Mouse (Mus musculus): Measurements from ENCODE around the gene Slc2a5. TPM values are rescaled to one million over a fixed set of nuclear protein-coding genes. Genes with fewer than 3 reads are reported as not detected.

The Slc2a5 gene
- polyA plus RNA-seq, 1 experiment from 2014 or later, result 3.4 TPM

- no peak overlapping the region for H3K9ac ChIP-seq (replicated peaks; ENCODE audit: low read depth, low read length)
- ATAC-seq (ENCODE audit: low read depth), result no peak
- no peak overlapping the region for H3K27ac ChIP-seq (ENCODE audit: low read depth, low read length)
- no peak overlapping the region for H3K4me2 ChIP-seq (ENCODE audit: low read depth, low read length)
- WGBS, result 6% methylated on average over 9 of the region's 15 CpGs
- no peaks in the 10 kb centered on the region for H3K27me3 ChIP-seq (ENCODE audit: control insufficient read depth, insufficient read depth, low read length)
- H3K4me1 ChIP-seq (ENCODE audit: control insufficient read depth, insufficient read depth, low read length), result no peaks in the 10 kb centered on the region
- no peaks in the 10 kb centered on the region for H3K36me3 ChIP-seq (ENCODE audit: control insufficient read depth, insufficient read depth, low read length)
- H3K9me3 ChIP-seq (ENCODE audit: control insufficient read depth, low read length), result no peaks in the 10 kb centered on the region
- H3K4me3 ChIP-seq (ENCODE audit: low read depth, low read length), result no peak overlapping the region
These were observed 6.2 kb upstream of the Slc2a5 start for GRCm38 (mm10) chr4:150112867-150113266.

- Histone ChIP-seq H3K27ac (ENCODE audit: low read depth, low read length) (no peak overlapping the region), H3K4me3 (ENCODE audit: low read depth, low read length) (no peak overlapping the region), H3K36me3 (ENCODE audit: control insufficient read depth, insufficient read depth, low read length) (no peaks in the 10 kb centered on the region), H3K4me1 (ENCODE audit: control insufficient read depth, insufficient read depth, low read length) (no peaks in the 10 kb centered on the region), H3K4me2 (ENCODE audit: low read depth, low read length) (no peak overlapping the region), H3K9me3 (ENCODE audit: control insufficient read depth, low read length) (no peaks in the 10 kb centered on the region), H3K27me3 (ENCODE audit: control insufficient read depth, insufficient read depth, low read length) (no peaks in the 10 kb centered on the region), H3K9ac (replicated peaks; ENCODE audit: low read depth, low read length) (no peak overlapping the region)
- no peak for ATAC-seq (ENCODE audit: low read depth)
- WGBS, result 88% methylated on average over 26 of the region's 26 CpGs
These were observed 4.5 kb upstream of the Slc2a5 start for GRCm38 (mm10) chr4:150114505-150115061.

- H3K9ac ChIP-seq (replicated peaks; ENCODE audit: low read depth, low read length), result no peak overlapping the region
- 43% methylated on average over 5 of the region's 5 CpGs for WGBS
- no peaks in the 10 kb centered on the region for H3K9me3 ChIP-seq (ENCODE audit: control insufficient read depth, low read length)
- ATAC-seq (ENCODE audit: low read depth), result no peak
- H3K4me2 ChIP-seq (ENCODE audit: low read depth, low read length), result no peak overlapping the region
- H3K27me3 ChIP-seq (ENCODE audit: control insufficient read depth, insufficient read depth, low read length), result no peaks in the 10 kb centered on the region
- no peaks in the 10 kb centered on the region for H3K36me3 ChIP-seq (ENCODE audit: control insufficient read depth, insufficient read depth, low read length)
- 0 out of 2 replicates have a peak, but pooled peaks cover 2% of the 10 kb centered on the region for H3K4me1 ChIP-seq (ENCODE audit: control insufficient read depth, insufficient read depth, low read length)
- no peak overlapping the region for H3K27ac ChIP-seq (ENCODE audit: low read depth, low read length)
- no peak overlapping the region for H3K4me3 ChIP-seq (ENCODE audit: low read depth, low read length)
These were observed 1.8 kb upstream of the Slc2a5 start for GRCm38 (mm10) chr4:150117311-150117710.

GRCm38 (mm10) chr4:150118163-150118562, 920 bp upstream of the Slc2a5 start:
- Histone ChIP-seq H3K27ac (ENCODE audit: low read depth, low read length) (no peak overlapping the region), H3K4me2 (ENCODE audit: low read depth, low read length) (no peak overlapping the region), H3K9ac (replicated peaks; ENCODE audit: low read depth, low read length) (no peak overlapping the region), H3K4me1 (ENCODE audit: control insufficient read depth, insufficient read depth, low read length) (0 out of 2 replicates have a peak, but pooled peaks cover 2% of the 10 kb centered on the region), H3K9me3 (ENCODE audit: control insufficient read depth, low read length) (no peaks in the 10 kb centered on the region), H3K4me3 (ENCODE audit: low read depth, low read length) (no peak overlapping the region), H3K27me3 (ENCODE audit: control insufficient read depth, insufficient read depth, low read length) (no peaks in the 10 kb centered on the region), H3K36me3 (ENCODE audit: control insufficient read depth, insufficient read depth, low read length) (no peaks in the 10 kb centered on the region)
- 72% methylated on average over 6 of the region's 6 CpGs for WGBS
- no peak for ATAC-seq (ENCODE audit: low read depth)

GRCm38 (mm10) chr4:150119640-150120039, 557 bp downstream of the Slc2a5 start:
- no peak overlapping the region for H3K4me3 ChIP-seq (ENCODE audit: low read depth, low read length)
- no peaks in the 10 kb centered on the region for H3K27me3 ChIP-seq (ENCODE audit: control insufficient read depth, insufficient read depth, low read length)
- no peak overlapping the region for H3K9ac ChIP-seq (replicated peaks; ENCODE audit: low read depth, low read length)
- 43% methylated on average over 14 of the region's 14 CpGs for WGBS
- no peak overlapping the region for H3K4me2 ChIP-seq (ENCODE audit: low read depth, low read length)
- no peaks in the 10 kb centered on the region for H3K9me3 ChIP-seq (ENCODE audit: control insufficient read depth, low read length)
- H3K27ac ChIP-seq (ENCODE audit: low read depth, low read length), result no peak overlapping the region
- no peaks in the 10 kb centered on the region for H3K36me3 ChIP-seq (ENCODE audit: control insufficient read depth, insufficient read depth, low read length)
- 0 out of 2 replicates have a peak, but pooled peaks cover 2% of the 10 kb centered on the region for H3K4me1 ChIP-seq (ENCODE audit: control insufficient read depth, insufficient read depth, low read length)
- ATAC-seq (ENCODE audit: low read depth), result no peak

GRCm38 (mm10) chr4:150120173-150120833, 1.2 kb downstream of the Slc2a5 start:
- Histone ChIP-seq H3K9me3 (ENCODE audit: control insufficient read depth, low read length) (no peaks in the 10 kb centered on the region), H3K4me1 (ENCODE audit: control insufficient read depth, insufficient read depth, low read length) (0 out of 2 replicates have a peak, but pooled peaks cover 2% of the 10 kb centered on the region), H3K4me3 (ENCODE audit: low read depth, low read length) (no peak overlapping the region), H3K27ac (ENCODE audit: low read depth, low read length) (no peak overlapping the region), H3K9ac (replicated peaks; ENCODE audit: low read depth, low read length) (no peak overlapping the region), H3K36me3 (ENCODE audit: control insufficient read depth, insufficient read depth, low read length) (no peaks in the 10 kb centered on the region), H3K27me3 (ENCODE audit: control insufficient read depth, insufficient read depth, low read length) (no peaks in the 10 kb centered on the region), H3K4me2 (ENCODE audit: low read depth, low read length) (no peak overlapping the region)
- ATAC-seq (ENCODE audit: low read depth), result no peak
- 27% methylated on average over 15 of the region's 15 CpGs for WGBS

GRCm38 (mm10) chr4:150121430-150121829, 2.3 kb downstream of the Slc2a5 start:
- Histone ChIP-seq H3K4me2 (ENCODE audit: low read depth, low read length) (no peak overlapping the region), H3K4me1 (ENCODE audit: control insufficient read depth, insufficient read depth, low read length) (0 out of 2 replicates have a peak, but pooled peaks cover 2% of the 10 kb centered on the region), H3K27ac (ENCODE audit: low read depth, low read length) (no peak overlapping the region), H3K9me3 (ENCODE audit: control insufficient read depth, low read length) (no peaks in the 10 kb centered on the region), H3K27me3 (ENCODE audit: control insufficient read depth, insufficient read depth, low read length) (no peaks in the 10 kb centered on the region), H3K9ac (replicated peaks; ENCODE audit: low read depth, low read length) (no peak overlapping the region), H3K36me3 (ENCODE audit: control insufficient read depth, insufficient read depth, low read length) (no peaks in the 10 kb centered on the region), H3K4me3 (ENCODE audit: low read depth, low read length) (no peak overlapping the region)
- ATAC-seq (ENCODE audit: low read depth), result no peak
- WGBS, result 78% methylated on average over 8 of the region's 8 CpGs

- no peak for ATAC-seq (ENCODE audit: low read depth)
- Histone ChIP-seq H3K27me3 (ENCODE audit: control insufficient read depth, insufficient read depth, low read length) (no peaks in the 10 kb centered on the region), H3K4me2 (ENCODE audit: low read depth, low read length) (no peak overlapping the region), H3K27ac (ENCODE audit: low read depth, low read length) (no peak overlapping the region), H3K36me3 (ENCODE audit: control insufficient read depth, insufficient read depth, low read length) (no peaks in the 10 kb centered on the region), H3K9ac (replicated peaks; ENCODE audit: low read depth, low read length) (no peak overlapping the region), H3K4me3 (ENCODE audit: low read depth, low read length) (no peak overlapping the region), H3K4me1 (ENCODE audit: control insufficient read depth, insufficient read depth, low read length) (0 out of 2 replicates have a peak, but pooled peaks cover 2% of the 10 kb centered on the region), H3K9me3 (ENCODE audit: control insufficient read depth, low read length) (no peaks in the 10 kb centered on the region)
- 70% methylated on average over 3 of the region's 3 CpGs for WGBS
These were observed 3.4 kb downstream of the Slc2a5 start for GRCm38 (mm10) chr4:150122476-150122875.

GRCm38 (mm10) chr4:150126373-150126772, 7.3 kb downstream of the Slc2a5 start:
- no peak overlapping the region for H3K27ac ChIP-seq (ENCODE audit: low read depth, low read length)
- WGBS, result 88% methylated on average over 5 of the region's 5 CpGs
- no peak for ATAC-seq (ENCODE audit: low read depth)
- no peak overlapping the region for H3K4me3 ChIP-seq (ENCODE audit: low read depth, low read length)
- H3K4me2 ChIP-seq (ENCODE audit: low read depth, low read length), result no peak overlapping the region
- no peaks in the 10 kb centered on the region for H3K36me3 ChIP-seq (ENCODE audit: control insufficient read depth, insufficient read depth, low read length)
- H3K9ac ChIP-seq (replicated peaks; ENCODE audit: low read depth, low read length), result no peak overlapping the region
- H3K27me3 ChIP-seq (ENCODE audit: control insufficient read depth, insufficient read depth, low read length), result no peaks in the 10 kb centered on the region
- no peaks in the 10 kb centered on the region for H3K9me3 ChIP-seq (ENCODE audit: control insufficient read depth, low read length)
- no peaks in the 10 kb centered on the region for H3K4me1 ChIP-seq (ENCODE audit: control insufficient read depth, insufficient read depth, low read length)

Data from neural tube, embryonic 14.5 days (tissue).